Mouse (Mus musculus) liver, embryonic 14.5 days (tissue): ENCODE results near the gene Zfp90. TPM values are rescaled to one million over a fixed set of nuclear protein-coding genes. Genes with fewer than 3 reads are reported as not detected.

Experiments used
- ATAC-seq: fragments of 200-750 bp; cut with Nextera tagmentation; 2 replicates; pipeline ENCODE4 v1.8.0; 2017; ENCODE audit warnings: moderate number of reproducible peaks, mild to moderate bottlenecking, moderate library complexity; ENCODE audit not compliant: insufficient read depth
- DNase-seq, 3 experiments: peaks; one replicate each; pipeline ENCODE4 v3.0.0-alpha.2; 2012 to 2013; ENCODE audit warnings: low read depth in 3 of 3, low spot score in 3 of 3
- H3K27ac ChIP-seq: fragments of 300-500 bp; sonication (generic); 2 replicates; pipeline ENCODE4 v1.5.1; 2014; ENCODE audit warnings: moderate library complexity, mild to moderate bottlenecking, control low read depth, inconsistent platforms
- H3K27me3 ChIP-seq: fragments of 300-500 bp; sonication (generic); 2 replicates; pipeline ENCODE4 v1.6.1; 2014; ENCODE audit warnings: mild to moderate bottlenecking, low read length, moderate library complexity; ENCODE audit not compliant: control insufficient read depth, insufficient read depth
- H3K36me3 ChIP-seq: fragments of 300-500 bp; sonication (generic); replicated peaks from 2 replicates; pipeline ENCODE4 v1.6.1; 2014; ENCODE audit warnings: low read depth; ENCODE audit not compliant: control insufficient read depth, insufficient read depth
- H3K4me1 ChIP-seq, 2 experiments: fragments of 200-500 bp in 1 of 2; fragments of 300-500 bp in 1 of 2; sonication (generic) in 1 of 2; replicated peaks; 2 replicates each; pipeline ENCODE4 v1.6.1; 2012 to 2014; ENCODE audit warnings: antibody characterized with exemption in 1 of 2, inconsistent platforms in 1 of 2, low read length in 1 of 2; ENCODE audit not compliant: control insufficient read depth in 2 of 2, insufficient read depth in 2 of 2
- H3K4me2 ChIP-seq: fragments of 300-500 bp; sonication (generic); 2 replicates; pipeline ENCODE4 v1.6.1; 2014; ENCODE audit warnings: low read depth, mild to moderate bottlenecking, control low read depth, moderate library complexity
- H3K4me3 ChIP-seq, 2 experiments: fragments of 200-500 bp in 1 of 2; fragments of 300-500 bp in 1 of 2; sonication (generic) in 1 of 2; 2 replicates each; pipeline ENCODE4 v1.5.1; 2012 to 2014; ENCODE audit warnings: low read depth in 2 of 2, low read length in 2 of 2, mild to moderate bottlenecking in 2 of 2, control low read depth in 1 of 2, inconsistent platforms in 1 of 2, moderate library complexity in 1 of 2; ENCODE audit not compliant: insufficient read depth in 1 of 2
- H3K9ac ChIP-seq: fragments of 300-500 bp; sonication (generic); replicated peaks from 2 replicates; pipeline ENCODE4 v1.6.1; 2014; ENCODE audit warnings: mild to moderate bottlenecking, control low read depth, moderate library complexity
- H3K9me3 ChIP-seq: fragments of 300-500 bp; sonication (generic); 2 replicates; pipeline ENCODE4 v1.6.1; 2016; ENCODE audit warnings: low read length, mixed read lengths; ENCODE audit not compliant: control insufficient read depth
- CTCF ChIP-seq: IDR thresholded peaks from 2 replicates; pipeline ENCODE4 v1.5.1; 2016; ENCODE audit warnings: antibody characterized with exemption, low read depth, control low read depth
- EP300 ChIP-seq: IDR thresholded peaks from 2 replicates; pipeline ENCODE4 v1.6.1; 2016; ENCODE audit warnings: antibody characterized with exemption, low read depth
- whole genome bisulfite sequencing: fragments of 180-500 bp; shearing (Covaris S2); extraction: QIAGEN DNeasy Blood & Tissue Kit; methylation state at CpG from one replicate; pipeline ENCODE4 v1.1.7; 2014; ENCODE audit not compliant: insufficient replicate concordance; 5-methylcytosine and 5-hydroxymethylcytosine counted together
- polyA plus RNA-seq, 2 experiments: library from polyadenylated mRNA; depleted of rRNA in 1 of 2; stranded (reverse) in 1 of 2; unstranded in 1 of 2; fragments of >200 nt; fragmentation: Nextera tagmentation in 1 of 2; extraction: Ambion mirVana in 1 of 2; gene quantifications; 2 replicates each; pipeline versions ENCODE4 v1.2.1 to v1.2.3; 2012 to 2014

Zfp90 gene
- polyA plus RNA-seq, 2 experiments: 1.9 TPM

DNA sequence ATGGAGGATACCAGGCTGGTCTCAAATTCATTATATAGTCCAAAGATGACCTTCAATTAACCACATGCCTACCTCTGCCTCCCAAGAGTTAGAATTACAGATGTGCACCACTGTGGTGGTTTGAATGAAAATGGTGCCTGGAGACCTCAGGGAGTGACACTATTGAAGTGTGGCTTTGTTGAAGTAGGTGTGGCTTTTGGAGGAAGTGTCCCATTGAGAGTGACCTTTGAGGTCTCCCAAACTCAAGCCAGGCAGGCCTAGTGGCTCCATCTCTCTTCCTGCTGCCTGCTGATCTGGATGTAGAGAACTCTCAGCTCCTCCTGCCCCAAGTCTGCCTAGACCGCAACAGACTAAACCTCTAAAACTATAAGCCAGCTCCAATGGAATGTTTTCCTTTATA, 27.6 kb downstream of the Zfp90 start:
- no peaks in the 10 kb centered on the region for H3K27me3 ChIP-seq
- H3K4me2 ChIP-seq: no peak overlapping the region
- no peak overlapping the region for H3K4me3 ChIP-seq
- no peaks in the 10 kb centered on the region for H3K9me3 ChIP-seq
- no peaks in the 10 kb centered on the region for H3K4me1 ChIP-seq
- no peak overlapping the region for H3K27ac ChIP-seq
- DNase-seq (no peak), ATAC-seq (no peak)
- TF ChIP-seq CTCF: no peak
- TF ChIP-seq EP300: no peak
- WGBS: 67% methylated on average over 1 of the region's 1 CpGs
- no peak overlapping the region for H3K9ac ChIP-seq
- H3K36me3 ChIP-seq: no peaks in the 10 kb centered on the region

DNA sequence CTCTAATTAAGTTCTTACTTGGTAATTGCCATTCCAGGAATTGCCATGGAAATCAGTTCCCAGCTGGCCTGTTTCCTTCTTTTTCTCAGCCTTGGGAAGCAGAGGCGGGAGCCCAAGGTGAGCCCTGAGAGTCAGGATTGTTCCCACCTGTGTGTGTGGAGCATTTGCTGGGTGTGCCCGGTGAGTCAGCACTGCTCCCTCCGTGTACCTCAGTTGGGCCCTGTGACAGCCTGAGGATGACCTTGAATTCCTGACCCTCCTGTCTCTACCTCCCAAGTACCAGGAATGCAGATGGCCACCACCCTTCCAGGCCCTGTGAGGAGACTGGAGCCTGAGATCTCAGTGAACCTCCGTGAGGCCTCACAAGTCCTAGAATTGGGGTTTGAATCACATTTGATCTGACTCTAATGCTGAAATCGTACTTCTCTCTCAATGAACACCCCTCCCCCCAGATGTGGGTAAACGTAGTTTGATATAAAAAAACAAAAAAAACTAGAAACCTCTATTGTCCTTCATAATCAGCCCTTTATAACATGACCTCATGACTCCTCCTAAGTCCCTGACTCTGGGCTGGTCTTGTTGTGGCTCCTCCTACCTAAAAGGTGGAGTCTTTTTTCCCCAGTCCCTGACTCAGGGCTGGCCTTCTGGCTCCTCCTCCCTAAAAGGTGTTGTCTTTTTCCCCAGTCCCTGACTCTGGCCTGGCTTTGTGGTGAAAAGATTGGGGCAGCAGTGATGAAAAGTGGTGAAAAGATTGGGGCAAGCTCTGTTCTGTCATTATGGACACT, 36.4 kb downstream of the Zfp90 start:
- no peak for TF ChIP-seq EP300
- TF ChIP-seq CTCF: no peak
- no peak overlapping the region for H3K4me3 ChIP-seq
- ATAC-seq (no peak), DNase-seq (no peak)
- H3K36me3 ChIP-seq: no peaks in the 10 kb centered on the region
- H3K27ac ChIP-seq: no peak overlapping the region
- H3K9me3 ChIP-seq: no peaks in the 10 kb centered on the region
- WGBS: 59% methylated on average over 6 of the region's 6 CpGs
- H3K9ac ChIP-seq: no peak overlapping the region
- H3K4me1 ChIP-seq: no peaks in the 10 kb centered on the region
- H3K4me2 ChIP-seq: no peak overlapping the region
- no peaks in the 10 kb centered on the region for H3K27me3 ChIP-seq

DNA sequence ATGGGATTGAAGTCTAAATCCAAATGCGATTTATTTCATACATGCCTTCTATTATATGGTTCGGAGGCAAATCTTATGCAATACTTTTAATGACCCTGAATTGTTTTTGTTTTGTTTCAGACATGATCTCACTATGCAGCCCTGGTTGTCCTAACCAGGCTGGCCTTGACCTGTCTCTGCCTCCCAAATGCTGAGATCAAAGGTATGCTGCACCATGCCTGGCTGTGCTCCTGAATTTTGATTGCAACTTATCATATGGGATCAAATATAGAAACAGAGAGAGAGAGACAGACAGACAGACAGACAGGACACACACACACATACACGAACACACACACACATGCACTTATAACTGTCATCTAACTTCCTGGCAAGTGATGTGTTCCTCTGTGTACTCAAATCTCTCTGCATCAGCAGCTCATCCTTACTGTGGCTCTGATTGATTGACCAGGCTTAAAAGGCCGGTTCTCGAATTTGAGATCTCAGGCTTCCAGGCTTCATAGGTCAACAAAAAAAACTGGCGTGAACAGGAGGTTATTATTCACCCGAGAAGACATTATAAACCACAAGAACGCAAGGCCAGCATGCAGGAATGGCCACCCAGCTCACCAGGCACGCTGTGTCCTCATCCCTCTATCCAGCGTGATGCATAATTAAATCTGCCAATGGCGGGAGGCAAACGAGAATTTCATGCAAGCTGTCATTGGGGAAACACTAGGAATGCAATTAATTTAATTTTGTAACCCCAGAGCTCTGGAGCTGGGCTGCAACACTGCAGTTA, 37.8 kb downstream of the Zfp90 start:
- ATAC-seq (no peak), DNase-seq (no peak)
- H3K27me3 ChIP-seq: no peaks in the 10 kb centered on the region
- 59% methylated on average over 12 of the region's 12 CpGs for WGBS
- no peak overlapping the region for H3K27ac ChIP-seq
- H3K4me3 ChIP-seq: no peak overlapping the region
- no peak for TF ChIP-seq EP300
- no peaks in the 10 kb centered on the region for H3K4me1 ChIP-seq
- no peaks in the 10 kb centered on the region for H3K9me3 ChIP-seq
- no peaks in the 10 kb centered on the region for H3K36me3 ChIP-seq
- no peak overlapping the region for H3K9ac ChIP-seq
- no peak overlapping the region for H3K4me2 ChIP-seq

DNA sequence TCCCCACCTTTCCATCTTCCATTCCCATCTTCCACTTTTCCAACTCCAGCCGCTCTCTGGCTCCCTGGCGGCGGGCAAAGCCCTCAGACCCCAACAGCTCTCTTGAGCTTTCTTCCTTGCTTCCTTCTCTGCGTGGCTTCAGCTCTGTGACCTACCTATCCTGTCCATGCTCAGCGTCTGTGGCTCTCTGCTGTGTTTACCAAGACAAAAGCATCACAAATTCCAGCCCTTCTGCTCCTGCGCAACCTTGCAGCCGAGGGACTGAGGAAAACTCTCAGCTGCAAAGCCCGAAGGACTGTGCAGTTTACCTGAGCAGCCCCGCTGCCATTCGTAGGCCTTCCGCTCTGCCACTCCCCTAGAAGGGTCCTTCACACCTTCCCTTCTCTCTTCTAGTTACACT, 38.9 kb downstream of the Zfp90 start:
- 54% methylated on average over 11 of the region's 11 CpGs for WGBS
- no peak overlapping the region for H3K4me2 ChIP-seq
- no peak overlapping the region for H3K27ac ChIP-seq
- H3K36me3 ChIP-seq: no peaks in the 10 kb centered on the region
- DNase-seq (no peak), ATAC-seq (no peak)
- no peak overlapping the region for H3K4me3 ChIP-seq
- H3K4me1 ChIP-seq: no peaks in the 10 kb centered on the region
- H3K9ac ChIP-seq: no peak overlapping the region
- TF ChIP-seq EP300 (no peak), CTCF (no peak)
- H3K9me3 ChIP-seq: no peaks in the 10 kb centered on the region
- no peaks in the 10 kb centered on the region for H3K27me3 ChIP-seq

DNA sequence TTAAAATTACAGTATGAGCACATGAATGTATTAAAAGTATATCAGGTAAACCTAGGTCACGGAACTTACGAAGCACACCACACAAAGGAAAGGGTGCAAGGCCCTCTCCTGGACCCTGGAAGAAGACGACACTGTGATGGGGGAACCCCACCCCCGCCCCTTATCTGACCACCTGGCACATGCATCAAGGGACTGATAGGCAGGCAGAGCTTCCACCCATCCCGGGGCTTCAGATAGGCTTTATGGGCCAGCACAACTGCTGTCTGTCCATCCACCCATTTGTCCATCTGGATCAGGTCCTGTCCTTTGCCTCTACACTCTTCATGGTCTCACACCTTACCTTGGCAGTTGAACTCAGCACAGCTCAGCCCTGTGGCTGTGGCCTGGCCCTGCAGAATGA, 47.0 kb downstream of the Zfp90 start:
- DNase-seq: no peak
- Histone ChIP-seq H3K27me3 (no peaks in the 10 kb centered on the region), H3K36me3 (no peaks in the 10 kb centered on the region), H3K9me3 (no peaks in the 10 kb centered on the region), H3K9ac (no peak overlapping the region), H3K4me2 (no peak overlapping the region), H3K27ac (no peak overlapping the region), H3K4me3 (no peak overlapping the region), H3K4me1 (peaks cover 0 to 8% of the 10 kb centered on the region in 2 experiments; a peak in 1 of 4 replicates)
- WGBS: 39% methylated on average over 5 of the region's 5 CpGs
- peak; percentile 59; the same call in 1 of the 2 replicates for ATAC-seq
- no peak for TF ChIP-seq CTCF
- no peak for TF ChIP-seq EP300
